Mouse (Mus musculus): Measurements from ENCODE around the gene Gnaq. TPM values are rescaled to one million over a fixed set of nuclear protein-coding genes. Genes with fewer than 3 reads are reported as not detected.
A peak's percentile ranks its signal among the peaks of the same experiment; 100 is the strongest.

The Gnaq gene
- polyA plus RNA-seq, 1 experiment = 54.4 TPM

DNA sequence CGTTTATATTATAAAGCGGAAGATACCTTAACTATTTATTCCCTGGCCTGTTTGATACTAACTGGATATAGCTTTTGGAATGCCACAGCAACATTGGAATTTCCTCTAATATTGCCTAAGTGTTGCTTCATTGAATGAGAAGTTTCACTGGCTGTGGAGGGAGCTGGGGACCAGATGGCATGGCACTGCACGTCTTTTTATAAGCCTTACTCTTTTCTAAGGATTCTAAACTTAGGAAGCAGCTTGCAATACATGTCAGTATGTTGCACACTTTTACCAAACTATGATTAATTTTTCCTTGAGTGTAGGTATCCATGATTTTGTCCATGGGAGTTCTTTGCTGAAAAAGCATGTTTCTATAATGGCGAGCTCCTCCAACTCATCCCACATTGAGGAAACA lies 87.3 kb downstream of the Gnaq start:
- H3K4me3 ChIP-seq (ENCODE audit: insufficient read depth, low read length) = no peak overlapping the region
- no peak overlapping the region for H3K27ac ChIP-seq (ENCODE audit: insufficient read depth, low read length)
- H3K4me1 ChIP-seq (ENCODE audit: control insufficient read depth, insufficient read depth, low read length) = peaks cover 3% of the 10 kb centered on the region; the same call in 1 of the 2 replicates
- TF ChIP-seq CTCF (IDR thresholded peaks at IDR 0.05; ENCODE audit: borderline replicate concordance, insufficient read depth, low read length) = no peak
- TF ChIP-seq POLR2A (IDR thresholded peaks at IDR 0.05; ENCODE audit: low read depth, low read length) = no peak

DNA sequence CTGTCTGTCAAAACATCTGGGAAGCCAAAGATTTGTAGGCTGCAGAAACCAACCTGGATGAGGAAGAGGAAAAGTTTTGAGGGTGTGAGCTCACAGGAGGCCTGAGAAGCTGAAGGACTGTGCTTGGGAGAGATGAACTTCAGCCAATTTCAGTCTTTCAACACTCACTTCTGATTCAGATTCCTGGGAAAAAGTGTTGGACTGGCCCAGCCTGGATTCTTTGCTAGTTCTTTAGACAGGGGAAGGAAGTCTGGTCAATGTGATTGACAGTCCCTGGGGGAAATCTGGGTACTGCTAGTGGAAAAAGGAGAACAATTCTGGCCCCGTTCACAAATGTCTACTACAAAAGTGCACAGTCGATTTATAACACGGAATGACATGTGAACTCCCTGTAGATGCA lies 89.9 kb downstream of the Gnaq start:
- TF ChIP-seq POLR2A (IDR thresholded peaks at IDR 0.05; ENCODE audit: low read depth, low read length) (no peak), CTCF (IDR thresholded peaks at IDR 0.05; ENCODE audit: borderline replicate concordance, insufficient read depth, low read length) (no peak)
- H3K4me3 ChIP-seq (ENCODE audit: insufficient read depth, low read length) = no peak overlapping the region
- H3K4me1 ChIP-seq (ENCODE audit: control insufficient read depth, insufficient read depth, low read length) = peaks cover 3% of the 10 kb centered on the region; the same call in 1 of the 2 replicates
- H3K27ac ChIP-seq (ENCODE audit: insufficient read depth, low read length) = peak overlapping the region; percentile 29; the same call in 1 of the 2 replicates

DNA sequence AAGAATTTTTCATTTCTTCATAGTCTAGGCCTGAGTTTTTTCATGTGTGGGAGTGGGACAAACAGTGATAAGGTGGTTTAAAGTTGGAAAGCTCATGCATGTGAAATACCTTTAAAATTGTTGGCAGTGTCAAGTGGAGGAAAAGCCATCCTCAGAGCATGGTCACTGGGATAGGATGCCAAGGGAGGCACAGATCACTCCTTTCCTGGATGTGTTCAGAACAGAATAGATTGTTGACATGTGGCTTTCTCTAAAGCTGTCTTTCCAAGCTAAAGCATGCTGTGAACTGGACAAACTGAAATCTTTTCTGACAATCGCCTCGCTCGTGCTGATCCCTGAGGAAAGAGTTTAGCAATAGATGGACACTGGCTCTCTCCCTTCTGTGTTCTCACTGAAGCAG lies 90.5 kb downstream of the Gnaq start:
- H3K4me3 ChIP-seq (ENCODE audit: insufficient read depth, low read length) = no peak overlapping the region
- H3K4me1 ChIP-seq (ENCODE audit: control insufficient read depth, insufficient read depth, low read length) = peaks cover 3% of the 10 kb centered on the region; the same call in 1 of the 2 replicates
- H3K27ac ChIP-seq (ENCODE audit: insufficient read depth, low read length) = peak overlapping the region; percentile 29; the same call in 1 of the 2 replicates
- no peak for TF ChIP-seq POLR2A (IDR thresholded peaks at IDR 0.05; ENCODE audit: low read depth, low read length)
- no peak for TF ChIP-seq CTCF (IDR thresholded peaks at IDR 0.05; ENCODE audit: borderline replicate concordance, insufficient read depth, low read length)

DNA sequence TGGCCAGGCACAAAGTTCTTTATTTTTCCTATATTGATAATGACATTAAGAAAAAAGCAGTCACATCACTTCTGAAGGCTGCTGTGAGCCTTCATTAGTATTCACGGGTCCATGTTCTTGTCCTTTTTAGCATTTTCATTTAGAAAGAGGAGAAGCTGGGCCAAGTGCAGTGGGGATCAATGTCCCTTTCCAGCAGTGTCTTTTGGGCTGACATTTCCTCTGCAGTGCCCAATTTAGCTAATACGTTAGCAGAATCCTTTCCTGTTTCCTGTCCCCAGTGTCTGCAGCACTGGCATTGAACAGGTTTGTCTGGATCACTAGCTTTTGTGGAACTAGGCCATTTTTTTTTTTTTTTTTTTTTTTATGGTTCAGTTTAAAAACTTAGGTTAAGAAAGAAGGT lies 92.2 kb downstream of the Gnaq start:
- Histone ChIP-seq H3K27ac (ENCODE audit: insufficient read depth, low read length) (no peak overlapping the region), H3K4me3 (ENCODE audit: insufficient read depth, low read length) (no peak overlapping the region), H3K4me1 (ENCODE audit: control insufficient read depth, insufficient read depth, low read length) (peaks cover 3% of the 10 kb centered on the region; the same call in 1 of the 2 replicates)
- no peak for TF ChIP-seq POLR2A (IDR thresholded peaks at IDR 0.05; ENCODE audit: low read depth, low read length)
- TF ChIP-seq CTCF (IDR thresholded peaks at IDR 0.05; ENCODE audit: borderline replicate concordance, insufficient read depth, low read length) = no peak

DNA sequence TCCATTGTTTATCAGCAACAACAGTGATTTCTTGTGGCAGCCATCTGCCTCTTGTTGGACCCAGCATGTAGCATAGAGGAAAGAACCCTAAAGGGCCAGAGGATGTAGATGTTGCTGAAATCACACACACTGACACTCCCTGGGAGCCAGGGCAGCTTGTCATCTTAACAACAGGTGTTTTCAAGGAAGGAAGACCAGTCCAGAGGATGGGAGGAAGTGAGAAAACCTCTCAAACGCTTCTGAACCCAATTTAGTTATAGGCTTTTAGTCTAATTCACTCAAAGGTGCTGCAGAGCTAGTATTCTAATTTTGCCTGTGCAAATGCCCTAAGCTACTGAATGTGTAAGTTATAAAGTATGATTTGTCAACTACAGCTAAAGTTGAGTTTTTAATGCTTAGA lies 99.0 kb downstream of the Gnaq start:
- no peak overlapping the region for H3K4me3 ChIP-seq (ENCODE audit: insufficient read depth, low read length)
- no peak overlapping the region for H3K27ac ChIP-seq (ENCODE audit: insufficient read depth, low read length)
- H3K4me1 ChIP-seq (ENCODE audit: control insufficient read depth, insufficient read depth, low read length) = no peaks in the 10 kb centered on the region
- TF ChIP-seq POLR2A (IDR thresholded peaks at IDR 0.05; ENCODE audit: low read depth, low read length) = no peak
- TF ChIP-seq CTCF (IDR thresholded peaks at IDR 0.05; ENCODE audit: borderline replicate concordance, insufficient read depth, low read length) = no peak

DNA sequence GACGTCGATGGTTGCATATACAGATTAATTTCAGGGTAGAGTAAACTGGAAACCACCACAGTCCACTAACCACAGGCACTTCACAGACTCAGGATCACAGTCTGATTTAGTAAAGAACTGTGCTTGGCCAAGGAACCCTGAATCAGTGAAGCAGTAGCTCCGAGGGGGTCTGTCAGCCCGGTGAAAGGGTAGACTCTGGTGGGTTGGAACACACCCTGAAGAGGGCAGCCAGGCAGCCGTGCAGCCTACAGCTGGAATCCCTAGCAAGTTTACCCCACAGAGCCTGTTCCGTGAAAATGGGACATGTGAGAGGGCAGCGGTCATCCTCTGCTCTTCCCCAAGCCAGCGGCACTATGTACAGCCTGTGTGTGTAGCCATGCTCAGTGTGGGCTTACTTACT lies 103.0 kb downstream of the Gnaq start:
- H3K27ac ChIP-seq (ENCODE audit: insufficient read depth, low read length) = no peak overlapping the region
- H3K4me3 ChIP-seq (ENCODE audit: insufficient read depth, low read length) = no peak overlapping the region
- peaks cover 2% of the 10 kb centered on the region; the same call in 1 of the 2 replicates for H3K4me1 ChIP-seq (ENCODE audit: control insufficient read depth, insufficient read depth, low read length)
- TF ChIP-seq CTCF (IDR thresholded peaks at IDR 0.05; ENCODE audit: borderline replicate concordance, insufficient read depth, low read length) (no peak), POLR2A (IDR thresholded peaks at IDR 0.05; ENCODE audit: low read depth, low read length) (no peak)

DNA sequence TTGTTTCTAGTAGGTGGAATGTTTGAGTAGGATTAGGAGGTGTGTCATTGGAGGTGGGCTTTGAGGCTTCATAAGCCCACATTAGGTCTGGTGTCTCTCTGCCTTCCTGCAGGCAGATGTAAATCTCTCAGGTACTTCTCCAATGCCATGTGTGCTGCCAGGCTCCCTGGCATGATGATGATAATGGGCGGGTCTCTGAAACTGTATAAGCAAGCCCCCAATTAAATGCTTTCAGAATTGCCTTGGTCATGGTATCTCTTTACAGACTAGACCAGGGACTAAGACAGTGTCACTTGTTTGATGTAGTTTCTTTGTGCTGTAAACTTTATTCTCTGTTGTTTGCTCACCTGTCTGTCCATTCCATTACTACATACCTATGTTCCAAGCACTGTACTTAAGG lies 104.4 kb downstream of the Gnaq start:
- TF ChIP-seq POLR2A (IDR thresholded peaks at IDR 0.05; ENCODE audit: low read depth, low read length) (no peak), CTCF (IDR thresholded peaks at IDR 0.05; ENCODE audit: borderline replicate concordance, insufficient read depth, low read length) (no peak)
- no peak overlapping the region for H3K4me3 ChIP-seq (ENCODE audit: insufficient read depth, low read length)
- peaks cover 2% of the 10 kb centered on the region; the same call in 1 of the 2 replicates for H3K4me1 ChIP-seq (ENCODE audit: control insufficient read depth, insufficient read depth, low read length)
- H3K27ac ChIP-seq (ENCODE audit: insufficient read depth, low read length) = no peak overlapping the region

DNA sequence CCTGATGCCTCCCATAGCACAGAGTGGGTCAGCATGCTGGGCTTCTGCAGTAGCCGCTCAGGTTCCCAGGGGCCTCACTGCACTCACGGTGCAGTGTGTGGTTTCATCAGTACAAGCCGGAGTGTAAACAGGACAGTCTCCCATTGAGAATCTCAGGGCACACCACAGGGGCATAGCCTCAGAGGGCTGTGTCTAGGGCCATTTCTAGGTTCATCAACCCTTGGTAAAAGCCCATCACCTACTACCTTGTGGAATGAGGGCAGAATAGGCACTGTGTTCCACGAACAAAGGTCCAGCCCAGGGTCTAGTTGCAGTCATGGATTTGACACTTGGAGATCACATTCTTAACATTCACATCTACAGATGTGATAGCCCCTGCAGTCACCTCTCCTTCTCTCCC lies 105.4 kb downstream of the Gnaq start:
- H3K4me3 ChIP-seq (ENCODE audit: insufficient read depth, low read length) = no peak overlapping the region
- no peak overlapping the region for H3K27ac ChIP-seq (ENCODE audit: insufficient read depth, low read length)
- peaks cover 5% of the 10 kb centered on the region for H3K4me1 ChIP-seq (ENCODE audit: control insufficient read depth, insufficient read depth, low read length)
- TF ChIP-seq POLR2A (IDR thresholded peaks at IDR 0.05; ENCODE audit: low read depth, low read length) = no peak
- TF ChIP-seq CTCF (IDR thresholded peaks at IDR 0.05; ENCODE audit: borderline replicate concordance, insufficient read depth, low read length) = no peak

DNA sequence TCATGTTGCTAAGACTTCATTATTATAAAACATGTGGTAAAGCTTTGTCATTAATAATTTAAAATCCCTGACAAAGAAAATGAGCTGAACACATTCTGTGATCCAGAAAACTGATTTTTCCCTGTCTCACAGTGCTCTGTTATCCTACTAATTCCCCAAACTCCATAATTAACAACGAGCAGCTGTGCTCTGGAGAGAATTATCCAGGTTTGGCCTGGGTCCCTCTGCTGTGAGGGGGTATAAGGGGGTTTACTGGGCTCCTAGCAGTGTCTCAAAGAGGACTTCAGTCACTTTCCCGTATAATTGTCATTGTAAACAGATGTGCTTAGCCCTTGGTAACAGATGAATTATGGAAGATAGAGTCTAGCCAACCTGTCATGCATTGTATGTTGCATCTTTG lies 105.9 kb downstream of the Gnaq start:
- TF ChIP-seq POLR2A (IDR thresholded peaks at IDR 0.05; ENCODE audit: low read depth, low read length) = no peak
- TF ChIP-seq CTCF (IDR thresholded peaks at IDR 0.05; ENCODE audit: borderline replicate concordance, insufficient read depth, low read length) = no peak
- Histone ChIP-seq H3K4me1 (ENCODE audit: control insufficient read depth, insufficient read depth, low read length) (peaks cover 5% of the 10 kb centered on the region), H3K27ac (ENCODE audit: insufficient read depth, low read length) (no peak overlapping the region), H3K4me3 (ENCODE audit: insufficient read depth, low read length) (no peak overlapping the region)

DNA sequence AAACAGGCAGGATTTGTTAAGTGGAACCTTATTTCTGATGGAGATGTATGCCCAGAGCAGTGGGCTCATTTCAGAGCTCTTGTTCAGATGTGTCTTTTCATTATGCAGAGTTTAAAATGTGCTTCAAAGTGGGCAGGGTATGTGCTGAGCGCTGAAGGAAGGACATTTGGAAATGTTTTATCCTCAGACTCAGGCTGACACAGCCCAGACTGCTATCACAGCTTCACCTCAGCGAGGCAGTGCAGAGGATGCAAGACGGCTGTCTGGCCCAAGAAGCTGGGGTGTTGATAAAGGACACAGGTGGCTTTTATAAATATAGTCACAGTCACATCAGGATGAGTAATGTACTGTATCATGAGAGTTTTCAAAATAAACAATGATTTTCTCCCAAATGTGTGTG lies 110.1 kb downstream of the Gnaq start:
- no peak overlapping the region for H3K4me3 ChIP-seq (ENCODE audit: insufficient read depth, low read length)
- H3K27ac ChIP-seq (ENCODE audit: insufficient read depth, low read length) = no peak overlapping the region
- H3K4me1 ChIP-seq (ENCODE audit: control insufficient read depth, insufficient read depth, low read length) = peaks cover 3% of the 10 kb centered on the region
- TF ChIP-seq CTCF (IDR thresholded peaks at IDR 0.05; ENCODE audit: borderline replicate concordance, insufficient read depth, low read length) (no peak), POLR2A (IDR thresholded peaks at IDR 0.05; ENCODE audit: low read depth, low read length) (no peak)

DNA sequence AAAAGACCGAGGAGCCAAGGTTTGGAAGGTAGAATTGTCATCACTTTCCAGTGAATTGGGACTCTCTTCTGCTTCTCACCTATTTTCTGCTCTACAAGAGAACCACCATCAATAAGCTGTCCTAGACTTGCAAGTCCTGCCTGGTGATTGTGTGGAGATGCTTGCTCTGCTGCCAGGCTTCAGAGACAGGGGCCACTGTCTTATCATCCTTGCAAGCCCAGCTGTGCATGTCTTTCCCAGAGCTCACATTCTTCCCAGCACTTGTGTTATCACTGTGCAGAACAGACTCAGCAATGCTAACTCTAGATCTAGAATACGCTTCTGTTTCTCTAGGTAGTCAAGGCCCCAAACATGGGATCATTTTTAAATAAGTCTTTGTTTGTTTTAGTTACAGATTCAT lies 116.4 kb downstream of the Gnaq start:
- peaks cover 27% of the 10 kb centered on the region for H3K4me1 ChIP-seq (ENCODE audit: control insufficient read depth, insufficient read depth, low read length)
- no peak for TF ChIP-seq CTCF (IDR thresholded peaks at IDR 0.05; ENCODE audit: borderline replicate concordance, insufficient read depth, low read length)
- H3K27ac ChIP-seq (ENCODE audit: insufficient read depth, low read length) = no peak overlapping the region
- no peak overlapping the region for H3K4me3 ChIP-seq (ENCODE audit: insufficient read depth, low read length)

Data from embryonic fibroblast, embryonic 13.5 days (primary cell).